Mouse (Mus musculus) heart, embryonic 14.5 days (tissue): ENCODE results near the gene Pnp. TPM values are rescaled to one million over a fixed set of nuclear protein-coding genes. Genes with fewer than 3 reads are reported as not detected.
"Not testable (repeated sequence)": the region's sequence is repeated elsewhere in the genome, so short reads cannot be mapped to it uniquely, and the experiment has no call there.

ENCODE experiments used
- ATAC-seq: fragments of 200-750 bp; cut with Nextera tagmentation; 2 replicates; pipeline ENCODE4 v1.8.0; 2017; ENCODE audit warnings: low read depth, moderate TSS enrichment; ENCODE audit not compliant: insufficient number of reproducible peaks, insufficient read depth, low FRiP score
- H3K27ac ChIP-seq, 2 experiments: fragments of 200-500 bp in 1 of 2; fragments of 300-500 bp in 1 of 2; sonication (generic) in 1 of 2; replicated peaks in 1 of 2; 2 replicates each; pipeline ENCODE4 v1.5.1; 2012 to 2014; ENCODE audit warnings: low read depth in 2 of 2, low read length in 2 of 2, control low read depth in 1 of 2, mild to moderate bottlenecking in 1 of 2, mixed read lengths in 1 of 2; ENCODE audit not compliant: control insufficient read depth in 1 of 2, insufficient read depth in 1 of 2
- H3K27me3 ChIP-seq: fragments of 300-500 bp; sonication (generic); 2 replicates; pipeline ENCODE4 v1.6.1; 2014; ENCODE audit warnings: mild to moderate bottlenecking, low read length, control low read depth; ENCODE audit not compliant: control insufficient read depth, insufficient read depth
- H3K36me3 ChIP-seq: fragments of 300-500 bp; sonication (generic); 2 replicates; pipeline ENCODE4 v1.6.1; 2014; ENCODE audit warnings: mild to moderate bottlenecking, control low read depth, low read length, mixed read lengths; ENCODE audit not compliant: control insufficient read depth, insufficient read depth
- H3K4me1 ChIP-seq, 2 experiments: fragments of 200-500 bp in 1 of 2; fragments of 300-500 bp in 1 of 2; sonication (generic) in 1 of 2; 2 replicates each; pipeline ENCODE4 v1.6.1; 2012 to 2014; ENCODE audit warnings: low read length in 2 of 2, control low read depth in 1 of 2, mixed read lengths in 1 of 2; ENCODE audit not compliant: control insufficient read depth in 2 of 2, insufficient read depth in 2 of 2
- H3K4me2 ChIP-seq: fragments of 300-500 bp; sonication (generic); 2 replicates; pipeline ENCODE4 v1.6.1; 2014; ENCODE audit warnings: mild to moderate bottlenecking, low read length
- H3K4me3 ChIP-seq, 2 experiments: fragments of 200-500 bp in 1 of 2; fragments of 300-500 bp in 1 of 2; sonication (generic) in 1 of 2; 2 replicates each; pipeline ENCODE4 v1.5.1; 2012 to 2014; ENCODE audit warnings: low read length in 2 of 2, mild to moderate bottlenecking in 2 of 2, control low read depth in 1 of 2, low read depth in 1 of 2, moderate library complexity in 1 of 2; ENCODE audit not compliant: control insufficient read depth in 1 of 2, insufficient read depth in 1 of 2
- H3K9ac ChIP-seq: fragments of 300-500 bp; sonication (generic); 2 replicates; pipeline ENCODE4 v1.6.1; 2014; ENCODE audit warnings: mild to moderate bottlenecking, low read length
- H3K9me3 ChIP-seq: fragments of 300-500 bp; sonication (generic); 2 replicates; pipeline ENCODE4 v1.6.1; 2016; ENCODE audit warnings: low read length, control low read depth; ENCODE audit not compliant: control insufficient read depth
- WGBS: fragments of 180-500 bp; shearing (Covaris S2); extraction: QIAGEN DNeasy Blood & Tissue Kit; methylation state at CpG from one replicate; pipeline ENCODE4 v1.1.7; 2014; 5-methylcytosine and 5-hydroxymethylcytosine counted together
- polyA plus RNA-seq: library from polyadenylated mRNA; unstranded; fragments of >200 nt; fragmentation: Nextera tagmentation; extraction: Ambion mirVana; gene quantifications from 2 replicates; pipeline ENCODE4 v1.2.1, GENCODE M21; 2014

Gene Pnp
- polyA plus RNA-seq, 1 experiment from 2014 or later: 30.5 TPM

DNA sequence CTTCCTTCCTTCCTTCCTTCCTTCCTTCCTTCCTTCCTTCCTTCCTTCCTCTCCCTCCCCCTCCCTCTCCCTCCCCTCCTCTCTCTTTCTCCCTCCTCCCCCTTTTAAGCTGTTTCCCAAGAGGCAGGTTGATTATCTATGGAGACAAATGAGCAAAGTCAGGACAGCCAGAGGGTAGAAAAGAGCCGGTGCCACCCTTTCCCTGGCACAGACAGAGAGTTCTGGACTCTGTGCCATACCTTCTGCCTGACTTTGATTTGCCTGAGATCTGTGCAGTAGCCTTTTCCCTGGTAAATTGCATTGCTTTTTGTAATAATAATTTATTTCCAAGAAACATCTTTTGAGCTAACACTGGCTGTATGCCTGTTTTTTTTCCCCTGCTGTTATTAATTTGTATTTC, 38.2 kb downstream of the Pnp start:
- H3K36me3 ChIP-seq: no peaks in the 10 kb centered on the region
- H3K4me1 ChIP-seq: peaks cover 4 to 6% of the 10 kb centered on the region in 2 experiments; a peak in 1 of 4 replicates
- H3K9me3 ChIP-seq: no peaks in the 10 kb centered on the region; the same call in 1 of the 2 replicates
- no peak for ATAC-seq
- H3K4me3 ChIP-seq: no peak overlapping the region
- 23% methylated on average over 1 of the region's 1 CpGs for WGBS
- H3K9ac ChIP-seq: no peak overlapping the region
- H3K4me2 ChIP-seq: peak overlapping the region; percentile 24
- H3K27me3 ChIP-seq: no peaks in the 10 kb centered on the region
- no peak overlapping the region for H3K27ac ChIP-seq

DNA sequence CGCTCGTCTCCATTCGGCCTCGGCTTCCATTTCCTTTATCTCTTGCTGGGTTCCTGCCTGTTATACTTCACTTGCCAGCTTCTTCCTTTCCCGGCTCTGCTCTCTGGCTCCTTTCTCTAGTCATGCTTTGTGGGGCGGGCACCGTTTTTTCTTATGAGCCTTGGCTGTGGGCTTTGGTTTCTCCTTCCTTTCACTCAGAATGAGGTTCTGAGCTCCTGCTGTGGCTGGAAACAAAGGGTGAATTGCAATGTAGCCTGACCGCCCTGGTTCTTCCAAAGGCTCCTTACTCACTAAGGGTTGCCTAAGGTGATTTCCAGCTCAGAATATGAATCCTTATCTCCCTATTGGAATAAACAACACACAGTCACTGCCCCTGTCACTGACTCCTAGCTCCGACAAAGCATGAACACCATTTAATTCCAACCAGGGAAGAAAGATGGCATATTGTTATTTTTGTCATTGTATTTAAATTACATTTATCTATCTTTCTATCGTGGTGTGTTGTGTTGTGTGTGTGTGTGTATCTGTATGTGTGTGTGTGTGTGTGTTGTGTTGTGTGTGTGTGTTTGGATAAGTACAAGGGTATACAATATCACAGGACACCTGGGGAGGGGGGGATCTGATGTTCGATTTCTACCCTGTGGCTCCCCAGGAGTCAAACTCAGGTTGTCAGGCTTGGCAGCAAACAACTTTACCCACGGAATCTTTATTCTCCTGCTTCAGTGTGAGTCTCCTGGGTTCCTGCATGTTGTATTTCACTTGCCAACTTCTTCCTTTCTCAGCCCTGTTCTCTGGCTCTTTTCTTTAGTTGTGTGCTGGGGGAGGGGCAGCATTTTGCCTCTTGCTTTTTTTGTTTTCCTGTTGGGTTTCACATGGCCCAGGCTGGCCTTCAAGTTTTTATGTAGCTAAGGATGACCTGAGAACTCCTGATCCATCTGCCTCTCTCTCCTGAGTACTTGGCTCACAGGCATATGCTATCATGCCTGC, 39.0 kb downstream of the Pnp start:
- Histone ChIP-seq H3K36me3 (no peaks in the 10 kb centered on the region), H3K9ac (no peak overlapping the region), H3K4me1 (peaks cover 4 to 6% of the 10 kb centered on the region in 2 experiments; a peak in 1 of 4 replicates), H3K4me2 (peak overlapping the region; percentile 24), H3K4me3 (no peak overlapping the region), H3K9me3 (no peaks in the 10 kb centered on the region), H3K27ac (0 out of 4 replicates have a peak overlapping the region, but pooled peaks of 1 of the 2 experiments have one; percentile 35), H3K27me3 (no peaks in the 10 kb centered on the region)
- ATAC-seq: no peak
- 22% methylated on average over 12 of the region's 12 CpGs for WGBS

DNA sequence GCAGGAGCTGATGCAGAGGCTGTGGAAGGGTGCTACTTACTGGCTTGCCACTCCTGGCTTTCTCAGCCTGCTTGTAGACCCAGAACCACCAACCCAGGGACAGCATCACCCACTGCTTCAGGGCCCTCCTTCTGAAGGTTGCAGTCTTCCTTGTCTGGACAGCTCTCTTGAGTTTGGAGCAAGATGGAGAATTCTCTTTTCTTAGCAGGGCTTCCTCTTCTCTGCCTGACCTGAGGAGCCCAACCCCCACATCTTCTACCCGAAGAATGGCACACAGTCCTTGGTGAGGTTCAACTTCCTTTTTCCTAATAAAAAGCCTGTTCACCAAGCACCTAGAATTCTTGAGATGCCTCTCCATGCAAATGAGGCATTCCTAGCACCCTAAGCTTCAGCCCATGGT, 39.9 kb downstream of the Pnp start:
- no peak overlapping the region for H3K4me2 ChIP-seq

DNA sequence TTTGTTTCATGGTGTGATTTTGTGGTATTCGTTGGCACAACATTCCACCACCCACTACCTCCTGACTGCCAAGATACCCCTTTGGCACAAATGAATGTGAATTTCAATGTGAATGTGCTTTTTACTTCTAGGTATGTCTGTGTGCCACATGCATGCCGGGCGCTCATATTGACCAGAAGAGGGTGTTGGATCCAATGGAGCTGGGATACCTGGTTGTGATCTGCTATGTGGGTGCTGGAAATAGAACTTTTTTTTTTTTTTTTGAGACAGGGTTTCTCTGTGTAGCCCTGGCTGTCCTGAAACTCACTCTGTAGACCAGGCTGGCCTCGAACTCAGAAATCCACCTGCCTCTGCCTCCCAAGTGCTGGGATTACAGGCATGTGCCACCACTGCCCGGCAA, 42.2 kb downstream of the Pnp start:
- WGBS: 92% methylated on average over 4 of the region's 5 CpGs

More for the DNA sequence above, 39.9 kb downstream of the Pnp start:
- Histone ChIP-seq H3K27me3 (no peaks in the 10 kb centered on the region), H3K9me3 (no peaks in the 10 kb centered on the region), H3K4me1 (peaks cover 4 to 6% of the 10 kb centered on the region in 2 experiments; a peak in 1 of 4 replicates), H3K4me3 (no peak overlapping the region), H3K9ac (no peak overlapping the region), H3K36me3 (no peaks in the 10 kb centered on the region), H3K27ac (no peak overlapping the region)
- ATAC-seq: no peak
- 59% methylated on average over 1 of the region's 1 CpGs for WGBS

DNA sequence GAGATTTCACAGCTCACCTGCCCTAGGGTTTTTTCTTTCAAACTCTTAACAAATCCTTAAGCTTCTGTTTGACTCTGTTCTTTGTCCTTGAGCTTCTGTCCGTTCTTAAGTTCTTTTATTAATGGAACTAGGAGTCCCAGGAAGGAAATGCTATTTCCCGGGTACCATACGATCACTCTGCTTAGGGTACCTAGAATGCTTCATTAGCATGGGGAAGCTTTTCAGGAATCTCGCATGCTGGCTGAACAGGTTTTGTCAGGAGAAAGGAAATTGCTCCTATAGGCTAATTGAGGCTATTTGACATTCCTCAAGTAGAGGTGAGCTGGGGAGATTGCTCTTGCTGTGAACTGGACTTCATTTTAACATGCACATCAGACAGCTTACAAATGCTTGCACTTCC, 42.8 kb downstream of the Pnp start:
- no peaks in the 10 kb centered on the region for H3K36me3 ChIP-seq
- no peak overlapping the region for H3K4me2 ChIP-seq
- no peaks in the 10 kb centered on the region for H3K9me3 ChIP-seq
- no peak for ATAC-seq
- no peak overlapping the region for H3K27ac ChIP-seq
- H3K9ac ChIP-seq: no peak overlapping the region
- peaks cover 5 to 6% of the 10 kb centered on the region in 2 experiments; a peak in 1 of 4 replicates for H3K4me1 ChIP-seq
- WGBS: 45% methylated on average over 4 of the region's 4 CpGs
- no peak overlapping the region for H3K4me3 ChIP-seq
- no peaks in the 10 kb centered on the region for H3K27me3 ChIP-seq

More for the DNA sequence above, 42.2 kb downstream of the Pnp start:
- H3K27me3 ChIP-seq, H3K4me3 ChIP-seq, H3K36me3 ChIP-seq, H3K4me2 ChIP-seq, ATAC-seq, H3K27ac ChIP-seq, H3K9ac ChIP-seq, H3K9me3 ChIP-seq, H3K4me1 ChIP-seq: not testable (repeated sequence)

DNA sequence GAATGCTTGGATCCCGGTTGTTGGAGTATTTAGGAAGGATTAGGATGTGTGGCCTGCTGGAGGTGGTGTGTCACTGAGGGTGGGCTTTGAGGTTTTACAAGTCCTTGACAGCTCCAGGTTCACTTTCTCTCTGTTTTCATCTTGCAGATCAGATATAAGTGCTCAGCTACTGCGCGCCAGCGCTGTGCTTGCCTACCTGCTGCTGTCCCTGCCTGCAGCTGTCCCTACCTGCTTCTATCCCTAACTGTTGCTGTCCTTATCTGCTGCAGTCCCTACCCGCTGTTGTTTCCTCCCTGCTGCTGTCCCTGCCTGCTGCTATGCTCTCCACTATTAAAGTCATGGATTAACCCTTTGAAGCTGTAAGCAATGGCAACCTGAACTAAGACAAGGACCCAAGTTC, 44.1 kb downstream of the Pnp start:
- H3K9me3 ChIP-seq: no peaks in the 10 kb centered on the region
- H3K36me3 ChIP-seq: no peaks in the 10 kb centered on the region
- no peak for ATAC-seq
- no peak overlapping the region for H3K4me3 ChIP-seq
- H3K27ac ChIP-seq: no peak overlapping the region
- no peak overlapping the region for H3K4me2 ChIP-seq
- no peak overlapping the region for H3K9ac ChIP-seq
- H3K4me1 ChIP-seq: peaks cover under 1 to 3% of the 10 kb centered on the region in 2 experiments; a peak in 1 of 4 replicates
- no peaks in the 10 kb centered on the region for H3K27me3 ChIP-seq
- WGBS: 42% methylated on average over 5 of the region's 5 CpGs

DNA sequence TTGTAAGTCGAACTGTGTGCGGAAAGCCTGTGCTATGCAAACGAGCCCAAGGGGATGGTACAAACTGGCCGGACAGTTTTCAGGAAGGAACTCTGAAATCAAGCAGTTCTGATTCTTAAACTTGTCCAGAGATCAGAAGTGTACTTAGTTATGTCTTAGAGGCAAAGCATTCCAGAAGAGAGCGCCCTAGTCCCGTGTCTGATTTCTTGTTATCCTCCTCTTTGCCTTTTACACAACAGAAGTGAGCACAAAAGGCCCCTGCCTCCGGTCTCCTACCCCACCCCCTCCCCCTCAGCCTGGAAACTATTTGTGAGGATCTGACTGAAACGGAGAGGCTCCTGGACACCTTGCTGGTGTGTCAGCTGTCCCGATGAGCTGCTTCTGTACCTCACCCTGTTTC, 45.8 kb downstream of the Pnp start:
- no peak overlapping the region for H3K4me3 ChIP-seq
- no peak; the same call in 1 of the 2 replicates for ATAC-seq
- no peak overlapping the region for H3K27ac ChIP-seq
- no peaks in the 10 kb centered on the region for H3K9me3 ChIP-seq
- H3K36me3 ChIP-seq: no peaks in the 10 kb centered on the region
- 0 out of 2 replicates have a peak overlapping the region, but pooled peaks have one; percentile 19 for H3K4me2 ChIP-seq
- WGBS: 28% methylated on average over 9 of the region's 9 CpGs
- no peak overlapping the region for H3K9ac ChIP-seq
- no peaks in the 10 kb centered on the region for H3K27me3 ChIP-seq
- peaks cover 0 to 2% of the 10 kb centered on the region in 2 experiments; a peak in 1 of 4 replicates for H3K4me1 ChIP-seq
